Mouse (Mus musculus): ENCODE data around the gene Tpp1. TPM values are rescaled to one million over a fixed set of nuclear protein-coding genes. Genes with fewer than 3 reads are reported as not detected.
"Not testable (repeated sequence)": the region's sequence is repeated elsewhere in the genome, so short reads cannot be mapped to it uniquely, and the experiment has no call there.

The Tpp1 gene
- total RNA-seq, 2 experiments from 2014 or later, result 91.0 to 112 TPM

DNA sequence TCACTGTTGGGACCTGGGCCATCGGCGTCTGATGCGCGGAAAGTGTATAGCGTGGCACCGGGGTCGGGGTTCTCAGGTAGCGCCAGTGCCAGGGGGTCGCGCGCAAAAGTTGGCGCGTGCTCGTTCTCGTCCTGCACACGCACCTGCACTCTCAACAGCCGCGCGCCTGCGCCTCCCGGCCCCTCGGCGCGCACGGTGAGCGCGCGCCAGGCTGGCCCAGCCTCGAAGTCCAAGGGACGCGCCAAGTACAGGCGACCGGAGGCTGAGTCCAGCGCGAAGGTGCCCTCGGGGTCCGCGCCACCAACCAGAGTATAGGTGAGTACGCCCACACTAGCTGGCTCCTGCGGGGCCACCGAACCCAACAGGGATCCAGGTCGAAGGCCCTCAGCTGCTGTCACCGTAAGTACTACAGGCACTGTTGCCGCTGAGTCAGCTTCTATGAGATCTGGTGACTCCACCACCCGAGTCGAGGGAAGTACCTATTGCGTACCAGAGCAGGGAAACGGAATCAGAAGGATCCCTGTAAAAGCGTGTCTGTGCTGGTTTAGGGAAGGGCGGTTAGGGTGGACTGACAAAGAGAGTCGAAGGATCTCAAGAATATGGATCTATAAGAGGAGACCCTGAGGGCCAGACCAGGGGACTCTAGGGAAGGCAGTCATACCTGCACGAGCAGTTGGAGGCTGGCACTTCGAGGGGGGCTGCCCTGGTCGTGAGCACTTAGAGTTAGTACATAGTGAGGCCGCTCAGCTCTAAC is 10.7 kb upstream of the Tpp1 start:
- no peak for DNase-seq (ENCODE audit: low spot score in 2 of 2)

DNA sequence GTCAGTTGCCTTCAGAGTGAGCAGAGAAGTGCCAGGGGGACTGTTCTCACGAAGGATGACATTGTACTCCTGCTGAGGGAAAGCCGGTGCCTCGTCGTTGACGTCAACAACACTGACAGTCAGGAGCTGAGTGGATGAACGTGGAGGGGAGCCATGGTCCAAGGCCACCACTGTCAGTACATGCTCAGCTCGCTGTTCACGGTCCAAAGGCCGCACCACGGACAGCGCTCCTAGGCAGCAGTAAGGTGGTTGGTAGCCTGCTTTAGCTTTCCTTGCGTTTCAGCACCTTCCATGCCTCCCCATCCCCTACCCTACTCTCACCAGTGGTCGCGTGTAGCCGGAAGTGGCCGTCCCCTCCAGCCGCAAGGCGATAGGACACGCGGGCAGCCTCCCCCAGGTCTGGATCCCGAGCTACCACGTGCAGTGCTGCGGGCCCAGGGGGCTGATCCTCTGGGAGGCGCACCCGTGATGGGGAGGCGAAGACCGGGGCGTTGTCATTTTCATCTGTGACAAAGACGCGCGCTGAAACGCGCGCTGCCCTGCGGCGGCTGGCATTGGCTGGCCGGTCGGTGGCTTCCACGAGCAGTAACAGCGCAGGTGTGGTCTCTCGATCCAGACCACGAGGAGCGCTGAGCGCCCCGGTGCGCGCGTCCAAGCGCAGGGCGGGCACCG is 9.9 kb upstream of the Tpp1 start:
- no peak for DNase-seq (ENCODE audit: low spot score in 2 of 2)

DNA sequence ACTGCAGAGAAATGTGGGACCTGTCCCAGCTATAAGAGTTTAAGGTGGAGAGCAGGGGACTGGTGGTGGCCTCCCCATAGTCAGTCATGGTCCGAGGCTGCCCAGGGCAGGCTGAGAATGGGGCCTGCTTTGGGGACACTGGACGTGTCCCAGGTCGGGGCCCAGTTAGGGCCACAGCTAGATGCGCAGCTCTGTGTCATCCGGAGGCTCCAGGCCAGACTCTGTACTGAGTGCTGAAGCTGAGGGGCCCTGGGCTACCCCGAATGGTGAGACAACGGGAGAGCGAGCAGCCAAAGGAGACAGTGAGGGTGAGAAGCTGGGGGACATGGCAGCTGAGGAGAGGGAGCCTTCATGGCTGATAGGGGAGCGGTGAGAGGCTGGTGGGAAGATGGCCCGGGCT is 1.2 kb upstream of the Tpp1 start:
- no peak for DNase-seq (ENCODE audit: low spot score in 2 of 2)

DNA sequence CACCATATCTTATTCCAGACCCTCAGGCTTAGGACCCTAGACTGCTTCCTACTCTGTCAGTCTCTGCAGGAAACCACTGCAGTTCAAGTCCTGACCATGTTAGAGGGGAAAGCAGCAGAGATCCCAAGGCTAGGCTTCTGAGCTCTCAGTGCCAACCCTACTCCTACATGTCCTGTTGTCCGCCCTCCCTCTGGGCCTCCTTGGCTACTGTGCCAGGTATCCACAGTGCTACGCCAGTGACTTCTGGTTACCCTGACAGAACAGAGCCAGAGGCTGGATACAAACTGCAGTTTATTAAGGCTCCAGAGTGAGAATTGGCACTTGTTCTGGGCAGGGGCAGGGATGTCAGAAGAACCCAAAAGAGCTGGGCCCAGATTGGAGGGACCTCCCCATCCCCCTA is 681 bp upstream of the Tpp1 start:
- no peak for DNase-seq (ENCODE audit: low spot score in 2 of 2)

DNA sequence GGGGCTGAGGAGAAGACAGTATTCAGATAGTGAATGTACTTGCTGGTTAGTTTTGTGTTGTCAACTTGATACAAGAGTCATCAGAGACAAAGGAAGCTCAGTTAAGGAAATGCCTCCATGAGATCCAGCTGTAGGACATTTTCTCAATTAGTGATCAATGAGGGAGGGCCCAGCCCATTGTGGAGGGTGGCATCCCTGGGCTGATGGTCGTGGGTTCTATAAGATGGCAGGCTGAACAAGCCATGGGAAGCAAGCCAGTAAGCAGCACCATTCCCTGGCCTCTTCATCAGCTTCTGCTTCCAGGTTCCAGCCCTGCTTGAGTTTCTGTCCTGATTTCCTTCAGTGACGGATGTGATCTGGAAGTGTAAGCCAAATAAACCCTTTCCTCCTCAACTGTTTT is 4.3 kb downstream of the Tpp1 start:
- DNase-seq (ENCODE audit: low spot score in 2 of 2), result no peak

DNA sequence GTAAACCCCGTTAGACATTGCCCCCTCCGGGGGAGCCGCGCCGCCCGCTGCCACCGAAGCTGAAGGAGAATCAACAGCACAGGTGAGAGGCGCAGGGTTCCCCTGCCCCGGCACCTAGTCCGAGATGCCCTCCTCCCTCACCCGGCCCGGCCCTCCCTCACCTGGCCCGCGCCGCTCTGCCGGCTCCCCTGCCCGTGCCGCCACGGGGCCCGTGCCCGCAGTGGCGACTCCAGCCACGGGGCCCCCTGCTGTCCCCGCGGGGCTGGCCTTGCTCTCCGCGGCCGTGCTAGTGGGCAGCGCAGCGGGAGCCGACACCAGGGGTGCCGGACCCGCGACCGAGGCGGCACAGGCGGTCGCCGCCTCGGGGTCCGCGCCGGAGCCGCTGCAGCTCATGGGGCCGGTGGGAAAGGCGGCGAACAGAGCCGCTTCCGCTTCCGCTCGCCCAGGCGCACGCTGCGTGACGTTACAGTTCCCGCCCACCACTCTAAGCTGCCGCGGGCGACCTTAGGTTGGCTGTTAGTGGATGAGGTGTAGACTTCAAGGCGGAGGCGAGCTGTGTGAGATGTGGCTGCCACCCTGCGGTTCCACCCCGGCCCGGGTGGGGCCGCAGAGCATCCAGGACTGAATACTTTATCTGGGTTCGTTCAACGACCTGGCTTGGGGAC is 8.0 kb downstream of the Tpp1 start, which contains the start of gene Taf10:
Gene Taf10 (minus strand): TSS at position 436 of the 665 bp plus-strand sequence.
- peak; percentile 80 to 83 for DNase-seq (ENCODE audit: low spot score in 2 of 2)

DNA sequence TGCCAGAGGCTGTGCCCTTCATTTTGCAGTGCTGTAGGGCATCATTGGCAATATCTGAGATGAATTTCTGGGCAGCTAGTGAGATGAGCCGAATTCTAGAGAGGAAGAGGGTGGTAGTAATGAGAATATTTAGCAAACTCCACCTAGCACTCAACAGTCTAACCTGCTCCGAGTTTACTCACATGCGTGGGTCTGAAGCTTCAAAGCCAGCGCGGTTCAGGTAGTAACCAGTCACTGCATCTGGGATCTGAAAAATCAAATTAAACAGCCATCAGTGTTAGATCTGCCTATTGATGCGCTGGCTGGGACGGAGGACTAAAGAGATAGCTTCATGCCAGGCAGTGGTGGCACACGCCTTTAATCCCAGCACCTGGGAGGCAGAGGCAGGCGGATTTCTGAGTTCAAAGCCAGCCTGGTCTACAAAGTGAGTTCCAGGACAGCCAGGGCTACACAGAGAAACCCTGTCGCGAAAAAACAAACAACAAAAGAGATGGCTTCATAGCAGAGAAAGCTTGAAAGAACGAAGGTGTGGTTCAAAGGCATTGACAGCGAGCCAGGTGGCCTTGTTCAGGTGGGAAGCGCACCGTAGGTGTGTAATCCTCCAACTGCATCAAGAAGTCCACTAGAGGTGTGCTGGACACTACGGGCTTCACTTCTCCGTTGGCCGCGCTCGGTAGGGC is 8.6 kb downstream of the Tpp1 start:
- not testable (repeated sequence) for DNase-seq (ENCODE audit: low spot score in 2 of 2)

DNA sequence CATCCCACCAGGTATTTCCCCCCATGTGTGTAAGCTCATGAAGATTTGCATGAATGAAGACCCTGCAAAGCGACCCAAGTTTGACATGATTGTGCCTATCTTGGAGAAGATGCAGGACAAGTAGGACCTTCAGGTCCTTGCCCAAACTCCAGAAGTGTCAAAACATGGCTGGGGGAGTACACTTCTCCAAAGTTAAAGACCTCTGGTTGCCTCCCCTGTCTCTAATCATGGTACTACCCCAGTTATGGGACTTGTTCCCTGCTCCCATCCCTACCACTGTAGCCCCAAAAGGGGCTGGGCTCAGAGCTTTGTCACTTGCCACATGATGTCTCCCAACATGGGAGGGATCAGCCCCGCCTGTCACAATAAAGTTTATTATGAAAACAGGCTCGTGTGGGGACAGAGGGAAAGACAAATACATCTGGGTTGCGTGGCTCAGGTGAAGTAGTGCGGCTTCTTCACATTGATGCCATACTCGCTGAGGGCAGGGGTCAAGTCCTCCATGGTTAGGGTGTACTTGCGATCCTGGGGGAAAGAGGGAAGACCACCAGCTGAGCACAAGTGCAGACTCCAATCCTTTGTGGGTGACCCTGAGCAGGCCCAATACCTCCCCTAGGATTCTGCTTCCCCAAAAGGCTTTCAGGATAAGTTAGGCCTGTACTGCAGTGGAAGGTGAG is 9.4 kb downstream of the Tpp1 start:
- not testable (repeated sequence) for DNase-seq (ENCODE audit: low spot score in 2 of 2)

DNA sequence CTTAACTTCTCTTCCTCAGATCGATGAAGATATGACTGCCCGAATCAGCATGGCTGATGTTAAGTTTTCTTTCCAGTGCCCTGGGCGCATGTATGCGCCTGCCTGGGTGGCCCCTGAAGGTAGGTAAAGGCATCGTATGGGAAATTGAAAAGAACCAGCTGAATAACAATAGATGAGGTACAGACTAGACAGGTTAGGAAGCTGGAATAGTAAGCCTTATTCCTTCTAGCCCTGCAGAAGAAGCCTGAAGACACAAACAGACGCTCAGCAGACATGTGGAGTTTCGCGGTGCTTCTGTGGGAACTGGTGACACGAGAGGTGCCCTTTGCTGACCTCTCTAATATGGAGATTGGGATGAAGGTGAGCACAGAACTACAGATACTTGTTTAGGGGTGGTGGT is 10.1 kb downstream of the Tpp1 start:
- no peak for DNase-seq (ENCODE audit: low spot score in 2 of 2)

DNA sequence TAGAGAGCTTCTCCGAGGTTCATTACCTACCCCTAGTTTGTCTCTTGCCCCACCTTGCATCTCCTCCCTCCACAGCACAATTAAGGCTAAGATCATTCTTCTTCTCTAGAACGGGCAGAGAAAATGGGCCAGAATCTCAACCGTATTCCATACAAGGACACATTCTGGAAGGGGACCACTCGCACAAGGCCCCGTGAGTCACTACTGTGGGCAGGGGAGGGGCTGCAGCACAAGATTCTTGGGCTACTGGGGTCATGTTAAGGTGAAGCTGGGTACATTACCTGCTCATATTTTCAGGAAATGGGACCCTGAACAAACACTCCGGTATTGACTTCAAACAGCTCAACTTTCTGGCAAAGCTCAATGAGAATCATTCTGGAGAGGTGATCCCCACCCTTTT is 11.2 kb downstream of the Tpp1 start:
- DNase-seq (ENCODE audit: low spot score in 2 of 2), result no peak

DNA sequence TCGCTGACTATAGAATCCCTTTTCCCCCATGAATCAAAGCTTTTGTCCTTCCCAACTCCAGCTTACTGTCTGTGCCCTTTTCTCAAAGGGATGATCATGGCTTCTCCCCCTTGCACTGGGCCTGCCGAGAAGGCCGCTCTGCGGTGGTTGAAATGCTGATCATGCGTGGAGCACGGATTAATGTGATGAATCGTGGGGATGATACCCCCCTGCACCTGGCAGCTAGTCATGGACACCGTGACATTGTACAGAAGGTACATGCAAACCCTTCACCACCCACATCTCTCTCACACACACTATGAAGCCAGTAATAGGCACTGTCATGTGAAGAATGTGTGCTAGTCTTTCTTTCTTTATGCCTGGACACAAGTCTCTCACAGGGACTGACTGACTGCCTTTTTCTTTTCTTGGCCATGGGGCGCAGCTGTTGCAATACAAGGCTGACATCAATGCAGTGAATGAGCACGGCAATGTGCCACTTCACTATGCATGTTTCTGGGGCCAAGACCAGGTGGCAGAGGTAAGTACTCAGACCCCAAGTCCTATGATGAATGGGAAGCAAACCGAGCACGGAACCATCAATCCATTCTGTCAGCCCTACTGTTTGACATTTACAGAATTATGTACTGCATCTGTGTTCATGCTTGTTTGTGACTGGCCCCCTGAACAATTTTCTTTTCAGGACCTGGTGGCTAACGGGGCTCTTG is 11.8 kb downstream of the Tpp1 start:
- no peak for DNase-seq (ENCODE audit: low spot score in 2 of 2)

DNA sequence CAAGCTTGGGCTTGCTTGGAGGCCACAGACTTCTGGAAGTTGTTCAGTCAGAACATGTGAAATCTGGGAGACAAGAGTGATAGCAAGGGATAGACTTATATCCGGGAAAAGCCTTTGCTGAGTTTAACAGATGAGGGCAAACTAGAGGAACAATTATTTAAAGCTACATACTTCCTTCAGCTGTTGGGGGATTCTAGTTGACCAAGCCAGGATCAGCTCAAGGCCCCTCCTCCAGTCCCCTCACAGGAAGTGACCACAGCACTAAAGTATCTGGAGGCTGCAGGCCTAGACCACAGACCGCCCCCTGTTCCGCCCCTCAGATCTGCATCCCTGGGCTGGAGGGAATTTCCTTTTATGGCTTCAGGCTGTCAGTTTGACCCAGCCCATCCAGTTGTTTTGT is 13.1 kb downstream of the Tpp1 start:
- no peak for DNase-seq (ENCODE audit: low spot score in 2 of 2)

DNA sequence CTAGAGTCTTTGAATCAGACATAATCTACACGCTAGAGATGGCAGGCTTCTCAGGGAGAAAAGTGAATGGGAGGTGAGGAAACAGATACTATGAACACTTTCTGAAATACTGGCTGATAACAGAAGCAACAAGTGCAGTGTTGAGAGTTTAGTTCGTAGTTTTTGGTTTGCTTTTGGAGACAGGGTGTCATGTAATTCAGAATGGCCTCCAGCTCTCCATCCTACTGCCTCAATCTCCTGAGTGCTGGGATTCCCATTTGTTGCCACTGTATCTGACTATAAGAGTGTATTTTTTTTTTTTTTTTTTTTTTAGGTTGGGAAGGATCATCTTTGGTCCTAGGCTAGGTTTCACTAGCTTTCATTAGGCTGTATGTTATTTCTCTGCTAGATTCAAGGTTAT is 13.7 kb downstream of the Tpp1 start:
- DNase-seq (ENCODE audit: low spot score in 2 of 2), result no peak

DNA sequence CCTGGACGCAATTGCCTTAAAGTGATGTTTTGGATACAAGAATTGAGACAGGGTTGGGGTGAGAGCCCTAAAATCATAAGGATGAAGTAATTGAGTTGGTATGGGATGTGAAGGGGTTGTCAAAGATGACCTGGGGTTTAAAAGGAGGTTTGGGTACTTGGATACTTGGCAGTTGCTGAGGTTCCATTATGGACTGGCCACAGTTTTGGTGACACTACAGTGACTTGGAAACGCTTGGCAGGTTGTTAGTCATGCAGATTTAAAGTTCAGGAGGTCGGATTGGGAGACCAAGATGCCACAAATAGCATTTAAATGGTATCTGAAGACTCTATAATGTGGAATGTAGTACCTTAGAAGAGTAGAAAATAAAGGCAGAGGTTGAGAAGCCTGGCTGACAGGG is 14.4 kb downstream of the Tpp1 start:
- DNase-seq (ENCODE audit: low spot score in 2 of 2), result no peak

DNA sequence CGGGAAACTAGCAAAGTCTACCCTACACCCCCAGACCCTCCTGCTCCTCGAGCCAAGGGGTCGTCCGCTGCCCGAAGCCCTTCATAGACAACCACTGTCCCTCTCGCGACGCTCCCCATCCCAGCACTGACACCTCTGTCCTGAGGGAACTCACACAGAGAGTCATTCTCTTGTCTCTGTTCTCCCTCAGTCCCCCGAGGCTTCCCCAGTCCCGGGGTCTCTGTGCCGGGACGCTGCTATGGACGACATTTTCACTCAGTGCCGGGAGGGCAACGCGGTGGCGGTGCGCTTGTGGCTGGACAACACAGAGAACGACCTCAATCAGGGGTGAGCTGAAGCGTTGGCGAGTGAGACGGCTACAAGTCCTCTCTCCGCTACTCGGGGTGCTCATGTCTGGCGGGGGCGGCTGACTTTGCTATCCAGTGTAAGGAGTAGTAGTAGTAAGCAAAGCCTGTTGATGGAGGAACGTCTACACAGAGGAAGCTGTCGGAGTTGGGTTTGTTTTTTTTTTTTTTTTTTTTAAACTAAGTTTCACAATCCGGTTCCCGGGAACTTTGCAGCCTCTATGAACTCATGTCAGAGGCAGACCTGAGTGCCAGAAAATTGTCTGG is 15.0 kb downstream of the Tpp1 start, which contains the start of gene Rrp8:
Gene Rrp8 (minus strand): TSS at position 475 of the 611 bp plus-strand sequence.
- peak; percentile 56 to 61 for DNase-seq (ENCODE audit: low spot score in 2 of 2)

DNA sequence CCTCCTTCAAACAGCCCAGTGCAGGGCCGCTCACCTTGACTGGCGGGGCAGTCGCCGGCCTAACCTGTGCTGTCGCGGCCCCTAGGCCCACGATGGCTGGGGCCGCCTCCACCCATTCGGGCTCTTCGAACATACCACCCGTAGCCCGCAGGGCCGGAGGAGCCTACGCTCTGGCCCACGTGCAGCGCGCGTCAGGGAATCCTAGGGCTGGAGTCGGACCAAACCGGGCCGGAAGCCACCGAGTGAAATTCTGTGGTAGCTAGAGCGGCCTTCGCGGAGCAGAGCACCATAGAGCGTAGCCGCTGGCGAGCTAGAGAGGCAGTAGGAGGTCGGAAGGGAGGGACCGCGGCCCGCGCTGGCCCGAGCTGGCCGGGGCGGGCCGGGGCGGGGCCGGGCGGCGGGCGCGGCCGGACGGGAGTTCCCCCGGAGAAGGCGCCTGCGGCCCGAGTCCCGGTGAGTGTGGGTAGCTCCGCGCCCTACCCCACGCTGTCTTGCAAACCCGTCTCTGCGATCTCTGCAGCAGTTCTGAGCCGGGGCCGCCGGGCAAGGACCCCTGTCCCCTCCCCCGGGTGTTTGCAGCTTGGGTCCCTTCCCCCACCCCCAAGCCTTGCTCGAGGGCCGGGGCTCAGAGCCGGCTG is 15.7 kb downstream of the Tpp1 start, which contains the start of gene Ilk:
Gene Ilk (plus strand): TSS at position 329 of the 638 bp plus-strand sequence.
- DNase-seq (ENCODE audit: low spot score in 2 of 2), result peak; percentile 86 to 89

DNA sequence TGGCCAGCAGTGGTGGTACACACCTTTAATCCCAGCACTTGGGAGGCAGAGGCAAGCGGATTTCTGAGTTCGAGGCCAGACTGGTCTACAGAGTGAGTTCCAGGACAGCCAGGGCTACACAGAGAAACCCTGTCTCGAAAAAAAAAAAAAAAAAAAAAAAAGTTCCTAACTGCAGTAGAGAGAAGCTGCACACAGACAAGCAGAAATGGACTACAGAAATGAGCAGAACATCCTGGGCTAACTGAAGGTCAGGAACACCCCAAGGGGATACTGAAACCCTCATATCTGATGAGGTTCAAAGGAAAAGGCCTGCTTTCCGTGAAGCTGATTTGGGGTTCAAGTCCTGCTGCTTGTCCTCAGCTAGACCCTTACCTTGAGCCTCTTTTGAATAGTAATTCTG is 16.6 kb downstream of the Tpp1 start:
- DNase-seq (ENCODE audit: low spot score in 2 of 2), result not testable (repeated sequence)

DNA sequence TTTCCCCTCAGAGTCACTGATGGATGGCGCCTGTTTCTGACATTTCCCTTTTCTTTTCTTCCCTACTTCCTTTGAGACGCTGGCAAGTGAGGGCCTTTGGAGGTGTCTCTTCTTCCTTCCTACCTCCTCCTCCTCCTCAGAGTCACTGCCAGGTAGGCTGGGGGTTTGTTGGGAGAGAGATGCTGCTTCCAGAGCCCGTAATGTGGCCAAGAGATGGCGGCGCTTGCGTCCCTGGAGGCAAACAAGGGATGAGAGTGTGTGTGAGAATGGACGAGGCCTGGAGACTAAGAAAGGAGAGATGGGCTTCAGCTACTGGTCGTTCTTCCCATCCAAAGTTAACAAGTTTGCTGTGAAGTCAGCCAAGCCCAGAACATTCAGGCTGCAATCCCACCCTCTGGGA is 17.2 kb downstream of the Tpp1 start:
- DNase-seq (ENCODE audit: low spot score in 2 of 2), result no peak

DNA sequence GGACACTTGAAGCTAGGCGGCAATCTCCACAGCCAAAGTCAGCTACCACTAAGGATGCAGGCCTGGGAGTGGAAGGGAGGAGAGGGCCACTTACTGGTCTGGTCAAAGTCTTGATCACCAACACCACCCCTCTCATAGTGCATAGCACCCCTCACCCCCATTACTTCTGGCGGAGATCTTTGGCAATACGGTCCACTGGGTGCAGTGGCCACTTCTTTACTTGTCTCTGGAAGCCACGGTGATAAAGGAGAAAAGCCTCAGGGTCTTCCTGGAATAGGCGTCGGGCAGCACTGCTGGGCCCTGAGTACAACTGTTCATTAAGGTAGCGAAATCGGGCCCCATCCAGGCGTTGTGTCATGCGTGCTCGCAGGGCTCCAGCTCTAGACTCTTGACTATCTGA is 18.2 kb downstream of the Tpp1 start:
- DNase-seq (ENCODE audit: low spot score in 2 of 2), result no peak

Data from adrenal gland, adult 18-20 months (tissue).